Mouse (Mus musculus) hindbrain, postnatal 0 days (tissue): ENCODE measurements around the gene Rgp1. TPM values are rescaled to one million over a fixed set of nuclear protein-coding genes. Genes with fewer than 3 reads are reported as not detected.

Experiments used
- ATAC-seq: fragments of 200-750 bp; cut with Nextera tagmentation; 2 replicates; pipeline ENCODE4 v1.8.0; 2017; ENCODE audit warnings: mild to moderate bottlenecking, moderate TSS enrichment, moderate library complexity
- DNase-seq: peaks from one replicate; pipeline ENCODE4 v3.0.0-alpha.2; 2015; ENCODE audit warnings: low spot score
- H3K27ac ChIP-seq: fragments of 300-500 bp; sonication (generic); 2 replicates; pipeline ENCODE4 v1.5.1; 2014; ENCODE audit warnings: mild to moderate bottlenecking
- H3K27me3 ChIP-seq: fragments of 300-500 bp; sonication (generic); 2 replicates; pipeline ENCODE4 v1.6.1; 2014; ENCODE audit warnings: low read length, mixed read lengths; ENCODE audit not compliant: insufficient read depth
- H3K36me3 ChIP-seq: fragments of 300-500 bp; sonication (generic); 2 replicates; pipeline ENCODE4 v1.6.1; 2014; ENCODE audit warnings: low read length, mixed read lengths; ENCODE audit not compliant: insufficient read depth
- H3K4me1 ChIP-seq: fragments of 300-500 bp; sonication (generic); 2 replicates; pipeline ENCODE4 v1.6.1; 2014; ENCODE audit warnings: antibody characterized with exemption, low read length, mixed read lengths; ENCODE audit not compliant: insufficient read depth
- H3K4me2 ChIP-seq: fragments of 300-500 bp; sonication (generic); 2 replicates; pipeline ENCODE4 v1.6.1; 2014; ENCODE audit warnings: low read depth, mild to moderate bottlenecking, low read length, moderate library complexity, mixed read lengths
- H3K4me3 ChIP-seq: fragments of 300-500 bp; sonication (generic); 2 replicates; pipeline ENCODE4 v1.5.1; 2014; ENCODE audit warnings: low read length
- H3K9ac ChIP-seq: fragments of 300-500 bp; sonication (generic); replicated peaks from 2 replicates; pipeline ENCODE4 v1.6.1; 2014; ENCODE audit warnings: mild to moderate bottlenecking, low read length, moderate library complexity, mixed read lengths
- H3K9me3 ChIP-seq: fragments of 300-500 bp; sonication (generic); 2 replicates; pipeline ENCODE4 v1.6.1; 2016; ENCODE audit warnings: low read length, mixed read lengths
- CTCF ChIP-seq: IDR thresholded peaks from 2 replicates; pipeline ENCODE4 v1.5.1; 2016; ENCODE audit warnings: antibody characterized with exemption, control low read depth, low read depth
- WGBS: fragments of 180-500 bp; shearing (Covaris S2); extraction: QIAGEN DNeasy Blood & Tissue Kit; methylation state at CpG from one replicate; pipeline ENCODE4 v1.1.7; 2014; 5-methylcytosine and 5-hydroxymethylcytosine counted together
- polyA plus RNA-seq: library from polyadenylated mRNA; unstranded; fragments of >200 nt; fragmentation: Nextera tagmentation; extraction: Ambion mirVana; gene quantifications from 2 replicates; pipeline ENCODE4 v1.2.1, GENCODE M21; 2015
- total RNA-seq: library from RNA; depleted of rRNA; stranded (reverse); fragments of >200 nt; gene quantifications from 2 replicates; pipeline ENCODE4 v1.2.3, GENCODE M21; 2014

Gene Rgp1
- total and polyA plus RNA-seq, 2 experiments from 2014 or later = 13.5 to 31.2 TPM

- ATAC-seq (peak; percentile 10; the same call in 1 of the 2 replicates), DNase-seq (peak; percentile 27)
- Histone ChIP-seq H3K36me3 (no peaks in the 10 kb centered on the region), H3K4me1 (peaks cover 19% of the 10 kb centered on the region), H3K27me3 (no peaks in the 10 kb centered on the region), H3K4me3 (peak overlapping the region; percentile 55), H3K4me2 (peak overlapping the region; percentile 93), H3K9ac (peak overlapping the region; percentile 86; the same call in 1 of the 2 replicates), H3K9me3 (no peaks in the 10 kb centered on the region), H3K27ac (peak overlapping the region; percentile 88)
- 17% methylated on average over 5 of the region's 5 CpGs for WGBS
- no peak for TF ChIP-seq CTCF
Observed at GRCm38 (mm10) chr4:43630671-43631045, 52.1 kb downstream of the Rgp1 start.

DNA sequence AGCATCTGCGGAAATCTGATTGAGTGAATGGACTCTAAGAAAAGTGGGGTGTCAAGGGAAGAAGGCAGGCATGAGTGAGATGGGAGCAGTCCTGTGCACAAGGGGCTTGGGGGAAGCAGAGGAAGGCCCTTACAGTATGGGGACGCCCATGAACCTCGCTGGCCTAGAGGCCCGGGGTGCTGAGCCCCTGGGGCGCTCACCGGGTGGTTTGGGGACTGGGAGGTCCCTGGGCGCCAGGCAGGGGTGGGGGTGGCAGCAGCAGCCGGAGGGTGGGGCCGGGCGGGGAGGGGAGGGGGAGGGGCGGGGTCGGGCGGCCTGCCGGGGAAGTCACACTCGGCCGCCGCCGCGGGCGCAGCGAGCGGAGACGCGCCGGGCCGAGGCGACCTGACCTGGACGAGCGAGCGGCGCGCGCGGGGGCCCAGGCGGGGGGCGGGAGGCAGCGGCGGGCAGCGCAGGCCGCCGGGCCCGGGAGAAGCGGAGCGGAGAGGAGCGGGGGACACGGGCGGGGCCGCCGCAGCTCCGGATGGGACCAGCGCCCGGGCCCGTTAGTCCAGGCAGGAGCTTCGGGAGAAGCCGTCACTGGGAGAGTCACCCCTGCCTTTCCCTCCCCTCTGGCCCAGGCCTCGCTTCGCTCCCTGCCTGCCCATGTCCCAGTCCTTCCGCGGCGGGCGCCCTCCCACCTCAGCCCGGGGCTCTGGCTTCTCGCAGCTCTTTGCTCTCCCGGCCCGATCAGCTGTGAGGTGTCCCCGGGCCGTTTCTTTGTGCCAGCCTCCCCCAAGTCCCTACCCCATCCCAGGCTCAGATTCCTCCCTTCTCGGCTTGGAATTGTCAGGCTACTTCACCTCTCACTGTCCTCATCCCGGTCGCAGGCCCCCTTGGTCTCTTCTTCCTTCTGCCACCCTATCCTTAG lies 52.8 kb downstream of the Rgp1 start, which contains the start of gene Npr2:
Gene Npr2, plus strand, starts transcription at position 890 of the 910 bp plus-strand sequence.
- no peak for TF ChIP-seq CTCF
- no peaks in the 10 kb centered on the region for H3K36me3 ChIP-seq
- H3K9me3 ChIP-seq = no peaks in the 10 kb centered on the region
- peak within 1 kb of the TSS; percentile 86 for H3K9ac ChIP-seq
- H3K27me3 ChIP-seq = no peaks in the 10 kb centered on the region
- WGBS = 1% methylated on average over 49 of the region's 70 CpGs
- H3K4me3 ChIP-seq = peak within 1 kb of the TSS; percentile 55
- ATAC-seq (peak; percentile 39), DNase-seq (peak; percentile 57)
- H3K4me2 ChIP-seq = peak within 1 kb of the TSS; percentile 93
- peak within 1 kb of the TSS; percentile 88 for H3K27ac ChIP-seq
- peaks cover 19% of the 10 kb centered on the region for H3K4me1 ChIP-seq

DNA sequence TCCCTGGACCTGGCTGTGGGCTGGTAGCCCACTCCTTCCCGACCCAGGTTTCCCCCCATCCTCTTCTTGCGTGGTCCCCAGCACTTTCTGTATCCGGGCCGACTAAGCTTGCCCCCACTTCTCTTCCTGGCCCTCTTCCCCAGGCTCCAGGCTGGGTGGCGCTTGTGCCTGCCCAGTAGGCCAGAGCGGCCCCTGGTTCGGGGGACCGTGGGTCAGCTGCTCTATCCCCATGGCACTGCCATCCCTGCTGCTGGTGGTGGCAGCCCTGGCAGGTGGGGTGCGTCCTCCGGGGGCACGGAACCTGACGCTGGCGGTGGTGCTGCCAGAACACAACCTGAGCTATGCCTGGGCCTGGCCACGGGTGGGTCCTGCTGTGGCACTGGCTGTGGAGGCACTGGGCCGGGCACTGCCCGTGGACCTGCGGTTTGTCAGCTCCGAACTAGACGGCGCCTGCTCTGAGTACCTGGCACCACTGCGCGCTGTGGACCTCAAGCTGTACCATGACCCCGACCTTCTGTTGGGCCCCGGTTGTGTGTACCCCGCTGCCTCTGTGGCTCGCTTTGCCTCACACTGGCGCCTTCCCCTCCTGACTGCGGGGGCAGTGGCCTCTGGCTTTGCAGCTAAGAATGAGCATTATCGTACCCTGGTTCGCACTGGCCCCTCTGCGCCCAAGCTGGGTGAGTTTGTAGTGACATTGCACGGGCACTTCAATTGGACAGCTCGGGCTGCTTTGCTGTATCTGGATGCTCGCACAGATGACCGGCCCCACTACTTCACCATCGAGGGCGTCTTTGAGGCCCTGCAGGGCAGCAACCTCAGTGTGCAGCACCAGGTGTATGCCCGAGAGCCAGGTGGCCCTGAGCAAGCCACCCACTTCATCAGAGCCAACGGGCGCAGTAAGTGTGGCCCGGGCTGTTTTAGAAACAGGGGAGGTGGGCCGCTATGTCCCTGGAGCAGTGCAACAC lies 53.7 kb downstream of the Rgp1 start:
- Histone ChIP-seq H3K9me3 (no peaks in the 10 kb centered on the region), H3K4me1 (peaks cover 19% of the 10 kb centered on the region), H3K4me2 (peak overlapping the region; percentile 93), H3K4me3 (peak overlapping the region; percentile 55), H3K27me3 (no peaks in the 10 kb centered on the region), H3K27ac (peak overlapping the region; percentile 88), H3K36me3 (no peaks in the 10 kb centered on the region), H3K9ac (peak overlapping the region; percentile 86)
- DNase-seq (peak; percentile 23), ATAC-seq (peak; percentile 16)
- 41% methylated on average over 42 of the region's 42 CpGs for WGBS
- TF ChIP-seq CTCF = no peak

GRCm38 (mm10) chr4:43633296-43633695 lies 54.8 kb downstream of the Rgp1 start:
- Histone ChIP-seq H3K4me3 (no peak overlapping the region), H3K9me3 (no peaks in the 10 kb centered on the region), H3K9ac (no peak overlapping the region), H3K36me3 (no peaks in the 10 kb centered on the region), H3K4me2 (peak overlapping the region; percentile 93; the same call in 1 of the 2 replicates), H3K4me1 (peaks cover 19% of the 10 kb centered on the region), H3K27me3 (no peaks in the 10 kb centered on the region), H3K27ac (no peak overlapping the region)
- TF ChIP-seq CTCF = no peak
- DNase-seq = no peak
- no peak for ATAC-seq
- 74% methylated on average over 8 of the region's 8 CpGs for WGBS

GRCm38 (mm10) chr4:43633736-43634135 lies 55.2 kb downstream of the Rgp1 start:
- no peak for TF ChIP-seq CTCF
- H3K9ac ChIP-seq = no peak overlapping the region
- H3K4me3 ChIP-seq = no peak overlapping the region
- H3K27me3 ChIP-seq = no peaks in the 10 kb centered on the region
- 85% methylated on average over 2 of the region's 2 CpGs for WGBS
- no peaks in the 10 kb centered on the region for H3K36me3 ChIP-seq
- peaks cover 19% of the 10 kb centered on the region for H3K4me1 ChIP-seq
- no peak for DNase-seq
- no peak for ATAC-seq
- H3K27ac ChIP-seq = no peak overlapping the region
- no peaks in the 10 kb centered on the region for H3K9me3 ChIP-seq
- H3K4me2 ChIP-seq = no peak overlapping the region

- Histone ChIP-seq H3K4me2 (no peak overlapping the region), H3K4me1 (peaks cover 19% of the 10 kb centered on the region), H3K4me3 (no peak overlapping the region), H3K9me3 (no peaks in the 10 kb centered on the region), H3K36me3 (no peaks in the 10 kb centered on the region), H3K27ac (no peak overlapping the region), H3K9ac (no peak overlapping the region), H3K27me3 (no peaks in the 10 kb centered on the region)
- ATAC-seq (no peak), DNase-seq (no peak)
- 87% methylated on average over 7 of the region's 7 CpGs for WGBS
- no peak for TF ChIP-seq CTCF
Observed at GRCm38 (mm10) chr4:43634621-43635374, 56.3 kb downstream of the Rgp1 start.
